Mouse (Mus musculus) ES-E14 (cell line): ENCODE data around the gene Sdhc. TPM values are rescaled to one million over a fixed set of nuclear protein-coding genes. Genes with fewer than 3 reads are reported as not detected.

Experiments used
- DNase-seq: peaks from one replicate; pipeline ENCODE4 v3.0.0-alpha.2; 2013; ENCODE audit warnings: low read depth, low spot score
- H3K27ac ChIP-seq: 2 replicates; pipeline ENCODE4 v1.5.1; 2012; ENCODE audit warnings: low read depth, mild to moderate bottlenecking, low read length, moderate library complexity, mixed read lengths; ENCODE audit not compliant: poor library complexity, insufficient read depth, severe bottlenecking
- H3K36me3 ChIP-seq: 2 replicates; pipeline ENCODE4 v1.6.1; 2012; ENCODE audit warnings: mild to moderate bottlenecking, low read length, moderate library complexity, mixed read lengths; ENCODE audit not compliant: control insufficient read depth, poor library complexity, insufficient read depth, severe bottlenecking
- H3K4me1 ChIP-seq, 2 experiments: fragments of 150-350 bp in 1 of 2; sonication (generic) in 1 of 2; 2 replicates each; pipeline ENCODE4 v1.6.1; 2012; ENCODE audit warnings: low read length in 2 of 2, mild to moderate bottlenecking in 1 of 2, mixed read lengths in 1 of 2; ENCODE audit not compliant: control insufficient read depth in 2 of 2, insufficient read depth in 2 of 2, poor library complexity in 1 of 2
- H3K4me3 ChIP-seq, 2 experiments: fragments of 150-350 bp in 1 of 2; sonication (generic) in 1 of 2; 2 replicates each; pipeline ENCODE4 v1.5.1; 2012; ENCODE audit warnings: low read length in 2 of 2, low read depth in 1 of 2, mild to moderate bottlenecking in 1 of 2, mixed read lengths in 1 of 2; ENCODE audit not compliant: insufficient read depth in 1 of 2, poor library complexity in 1 of 2, severe bottlenecking in 1 of 2
- H3K9ac ChIP-seq: 2 replicates; pipeline ENCODE4 v1.6.1; 2012; ENCODE audit warnings: low read depth, mild to moderate bottlenecking, low read length, mixed read lengths; ENCODE audit not compliant: poor library complexity, insufficient read depth, severe bottlenecking
- H3K9me3 ChIP-seq: fragments of 150-350 bp; sonication (generic); 2 replicates; pipeline ENCODE4 v1.6.1; 2012; ENCODE audit warnings: low read depth, mild to moderate bottlenecking, low read length; ENCODE audit not compliant: control insufficient read depth, insufficient read depth
- CHD2 ChIP-seq: IDR thresholded peaks from 2 replicates; pipeline ENCODE4 v1.6.1; 2014; ENCODE audit warnings: mild to moderate bottlenecking, low read depth, low read length, inconsistent platforms
- HCFC1 ChIP-seq: IDR thresholded peaks from 2 replicates; pipeline ENCODE4 v1.6.1; 2012; ENCODE audit warnings: low read length, inconsistent platforms, borderline replicate concordance; ENCODE audit not compliant: insufficient read depth
- MAFK ChIP-seq: IDR thresholded peaks from 2 replicates; pipeline ENCODE4 v1.6.1; 2014; ENCODE audit warnings: mild to moderate bottlenecking, low read depth, low read length, inconsistent platforms; ENCODE audit not compliant: insufficient read depth
- ZC3H11A ChIP-seq: IDR thresholded peaks from 2 replicates; pipeline ENCODE4 v1.6.1; 2012; ENCODE audit warnings: low read depth, mild to moderate bottlenecking, inconsistent platforms, low read length, borderline replicate concordance
- ZNF384 ChIP-seq: IDR thresholded peaks from 2 replicates; pipeline ENCODE4 v1.6.1; 2012; ENCODE audit warnings: low read depth, low read length, inconsistent platforms
- in situ Hi-C, 2 experiments: fragments of 600-800 bp; cut with MboI; formaldehyde crosslinking; loops; one replicate each; pipeline ENCODE4 v1.15.1; 2025; ENCODE audit warnings: low sequenced_read_pairs in 2 of 2, inconsistent platforms in 1 of 2; ENCODE audit not compliant: unreplicated experiment in 2 of 2
- total RNA-seq: library from RNA; depleted of rRNA; stranded (reverse); fragments of 300-350 nt; gene quantifications from 2 replicates; pipeline ENCODE4 v1.2.3, GENCODE M21; 2012

Gene Sdhc
- total RNA-seq, 1 experiment, result 55.0 TPM

DNA sequence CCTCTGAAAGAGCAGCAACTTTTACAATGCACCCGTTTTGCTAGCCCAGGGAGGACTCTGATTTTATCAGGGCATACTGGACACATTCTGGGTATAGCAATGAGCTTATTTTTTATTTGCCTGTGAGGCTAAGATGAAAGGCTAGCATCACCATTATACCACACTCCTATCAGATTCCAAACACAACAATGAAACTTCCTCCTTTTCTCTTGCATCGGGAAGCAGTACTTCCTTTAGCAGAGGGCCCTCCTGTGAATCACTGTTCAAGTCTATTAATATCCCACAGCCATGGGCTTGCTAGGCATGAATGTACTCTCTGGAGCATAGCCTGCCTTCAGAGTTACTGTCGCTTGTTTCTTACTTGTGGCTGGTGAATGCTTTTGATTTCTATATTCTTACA is 20.7 kb upstream of the Sdhc start:
- H3K9ac ChIP-seq, result no peak overlapping the region
- no peak for DNase-seq
- H3K4me1 ChIP-seq, result no peaks in the 10 kb centered on the region
- no peaks in the 10 kb centered on the region for H3K36me3 ChIP-seq
- no peaks in the 10 kb centered on the region for H3K9me3 ChIP-seq
- in situ Hi-C loops, result no loop called here
- no peak overlapping the region for H3K27ac ChIP-seq
- TF ChIP-seq ZNF384, result no peak
- no peak for TF ChIP-seq CHD2
- TF ChIP-seq MAFK, result no peak
- TF ChIP-seq ZC3H11A, result no peak
- TF ChIP-seq HCFC1, result no peak
- no peak overlapping the region for H3K4me3 ChIP-seq

DNA sequence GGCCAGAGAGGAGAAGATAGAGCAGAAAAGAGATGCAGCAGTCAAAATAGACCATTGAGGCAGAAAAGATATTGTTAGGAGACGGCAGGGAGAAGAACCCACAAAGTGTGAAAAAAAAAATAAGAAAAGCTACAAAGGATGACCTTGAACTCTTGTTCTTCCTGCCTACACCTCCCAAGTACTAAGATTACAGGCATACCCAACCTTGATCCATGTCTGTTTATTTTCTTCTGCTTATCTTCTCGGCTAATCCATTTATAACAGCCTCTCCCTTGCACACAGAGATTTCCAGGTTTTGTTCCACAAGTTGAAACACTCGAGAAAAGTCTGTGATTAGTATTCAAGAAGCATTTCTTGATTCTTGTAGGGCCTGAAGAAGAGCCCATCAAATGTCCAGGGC is 19.5 kb upstream of the Sdhc start:
- no peaks in the 10 kb centered on the region for H3K36me3 ChIP-seq
- no peaks in the 10 kb centered on the region for H3K9me3 ChIP-seq
- in situ Hi-C loops, result no loop called here
- no peak overlapping the region for H3K4me3 ChIP-seq
- no peak overlapping the region for H3K27ac ChIP-seq
- TF ChIP-seq ZNF384 (no peak), MAFK (no peak), CHD2 (no peak), HCFC1 (no peak), ZC3H11A (no peak)
- H3K4me1 ChIP-seq, result no peaks in the 10 kb centered on the region
- no peak overlapping the region for H3K9ac ChIP-seq
- DNase-seq, result no peak

DNA sequence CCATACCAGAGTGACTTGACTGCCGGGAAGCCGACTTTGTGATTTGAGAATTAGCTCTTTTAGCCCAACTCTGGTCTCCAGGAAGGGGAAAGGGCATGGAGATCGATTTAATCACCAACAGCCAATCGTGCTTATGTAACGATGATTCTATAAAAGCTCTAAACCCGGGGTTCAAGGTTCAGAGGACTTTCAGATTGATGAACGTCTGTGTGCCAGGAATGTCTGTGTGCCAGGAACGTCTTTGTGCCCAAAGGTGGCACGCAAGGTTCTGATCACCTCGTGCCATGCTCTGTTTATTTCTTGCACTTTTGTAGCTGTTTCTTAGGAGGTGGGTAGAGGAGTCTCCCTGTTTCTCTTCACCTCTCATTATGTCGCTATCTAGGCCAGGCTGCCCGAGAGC is 18.5 kb upstream of the Sdhc start:
- H3K4me3 ChIP-seq, result no peak overlapping the region
- DNase-seq, result no peak
- in situ Hi-C loops, result no loop called here
- no peaks in the 10 kb centered on the region for H3K4me1 ChIP-seq
- no peak for TF ChIP-seq HCFC1
- no peak for TF ChIP-seq CHD2
- TF ChIP-seq MAFK, result no peak
- no peak for TF ChIP-seq ZC3H11A
- no peak for TF ChIP-seq ZNF384
- no peaks in the 10 kb centered on the region for H3K9me3 ChIP-seq
- H3K9ac ChIP-seq, result no peak overlapping the region
- no peaks in the 10 kb centered on the region for H3K36me3 ChIP-seq
- no peak overlapping the region for H3K27ac ChIP-seq

DNA sequence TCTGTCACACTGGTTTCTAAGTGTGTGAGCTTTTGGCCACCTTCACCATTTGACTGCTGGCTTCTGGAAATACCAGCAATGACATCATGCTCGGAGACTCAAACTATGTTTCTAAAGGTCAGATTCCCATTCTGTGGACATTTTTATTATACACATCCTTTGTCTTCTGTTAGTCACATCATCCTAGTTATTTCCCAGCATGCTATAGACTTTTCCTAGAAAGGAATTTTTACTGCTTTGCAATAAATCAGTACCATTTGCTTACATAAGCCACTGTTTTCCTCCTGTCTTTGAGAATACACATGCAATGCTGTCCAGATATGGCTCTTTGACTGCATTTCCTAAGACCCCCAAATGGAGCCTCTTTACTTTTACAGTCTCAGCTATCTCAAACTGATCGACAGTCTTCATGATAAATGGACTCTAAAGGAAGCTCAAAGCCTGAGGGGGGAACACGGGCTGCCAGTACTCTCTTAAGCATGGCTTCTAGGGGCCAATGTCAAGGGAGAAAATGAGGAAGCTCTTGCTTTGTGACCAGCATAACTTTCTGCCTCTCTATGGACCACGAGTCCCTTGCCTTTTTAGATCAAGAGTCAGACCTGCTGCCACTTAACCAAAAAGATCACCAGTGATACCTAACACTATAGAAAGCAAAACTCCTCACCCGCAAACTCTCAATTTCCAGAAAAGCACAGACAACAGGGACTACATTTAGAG is 15.4 kb upstream of the Sdhc start:
- Histone ChIP-seq H3K9me3 (no peaks in the 10 kb centered on the region), H3K4me1 (no peaks in the 10 kb centered on the region), H3K9ac (no peak overlapping the region), H3K27ac (no peak overlapping the region), H3K4me3 (no peak overlapping the region), H3K36me3 (no peaks in the 10 kb centered on the region)
- TF ChIP-seq ZC3H11A, result no peak
- TF ChIP-seq CHD2, result no peak
- no peak for TF ChIP-seq MAFK
- TF ChIP-seq HCFC1, result no peak
- no peak for TF ChIP-seq ZNF384
- no peak for DNase-seq
- in situ Hi-C loops, result no loop called here

DNA sequence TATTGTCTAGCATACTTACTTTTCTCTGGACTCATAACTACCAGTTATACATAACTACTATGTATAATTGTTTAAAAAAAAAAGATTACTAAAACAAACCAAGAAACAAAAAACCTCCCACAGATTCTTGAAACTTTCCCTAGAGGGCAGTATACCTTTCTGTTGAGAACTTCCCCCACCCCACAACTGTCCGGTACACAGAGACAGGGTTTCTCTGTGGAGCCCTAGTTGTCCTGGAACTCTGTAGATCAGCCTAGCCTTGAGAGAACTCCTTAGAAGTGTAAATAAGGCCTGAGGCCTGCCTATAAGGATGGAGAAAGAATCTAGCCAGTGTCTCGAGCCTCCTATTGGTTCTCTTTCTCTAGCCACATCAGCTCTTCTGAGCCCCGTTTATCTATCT is 13.9 kb upstream of the Sdhc start:
- no peaks in the 10 kb centered on the region for H3K9me3 ChIP-seq
- in situ Hi-C loops, result no loop called here
- TF ChIP-seq MAFK (no peak), ZNF384 (no peak)
- no peak overlapping the region for H3K9ac ChIP-seq
- H3K36me3 ChIP-seq, result no peaks in the 10 kb centered on the region
- H3K4me1 ChIP-seq, result peaks cover 0 to 6% of the 10 kb centered on the region in 2 experiments; a peak in 1 of 4 replicates
- no peak overlapping the region for H3K27ac ChIP-seq
- no peak overlapping the region for H3K4me3 ChIP-seq
- no peak for DNase-seq
